Mouse (Mus musculus): ENCODE measurements around the gene Capn13.
"Not testable (repeated sequence)": the region's sequence is repeated elsewhere in the genome, so short reads cannot be mapped to it uniquely, and the experiment has no call there.

Gene Capn13

GRCm38 (mm10) chr17:73342673-73343072 lies 58.0 kb downstream of the Capn13 start:
- no peak for DNase-seq

GRCm38 (mm10) chr17:73329071-73329470 lies 71.6 kb downstream of the Capn13 start:
- no peak for DNase-seq

- no peak for DNase-seq
Observed at GRCm38 (mm10) chr17:73325314-73325713, 75.4 kb downstream of the Capn13 start.

- no peak for DNase-seq
Observed at GRCm38 (mm10) chr17:73324732-73325131, 75.9 kb downstream of the Capn13 start.

GRCm38 (mm10) chr17:73323981-73324380 lies 76.7 kb downstream of the Capn13 start:
- no peak for DNase-seq

- DNase-seq = no peak
Observed at GRCm38 (mm10) chr17:73314786-73315185, 85.9 kb downstream of the Capn13 start.

GRCm38 (mm10) chr17:73311491-73311890 lies 89.2 kb downstream of the Capn13 start:
- DNase-seq = no peak

GRCm38 (mm10) chr17:73308691-73309090 lies 92.0 kb downstream of the Capn13 start:
- no peak for DNase-seq

GRCm38 (mm10) chr17:73306626-73307025 lies 94.0 kb downstream of the Capn13 start:
- no peak for DNase-seq

GRCm38 (mm10) chr17:73305622-73306021 lies 95.0 kb downstream of the Capn13 start:
- DNase-seq = peak; percentile 33

- DNase-seq = no peak
Observed at GRCm38 (mm10) chr17:73304086-73304812, 96.4 kb downstream of the Capn13 start.

GRCm38 (mm10) chr17:73303676-73304075 lies 97.0 kb downstream of the Capn13 start:
- no peak for DNase-seq

GRCm38 (mm10) chr17:73303217-73303616 lies 97.4 kb downstream of the Capn13 start:
- DNase-seq = peak; percentile 77

- peak; percentile 84 for DNase-seq
Observed at GRCm38 (mm10) chr17:73302104-73302503, 98.6 kb downstream of the Capn13 start.

- peak; percentile 78 for DNase-seq
Observed at GRCm38 (mm10) chr17:73301258-73302050, 99.2 kb downstream of the Capn13 start.

- DNase-seq = no peak
Observed at GRCm38 (mm10) chr17:73300147-73300880, 100.4 kb downstream of the Capn13 start.

- DNase-seq = no peak
Observed at GRCm38 (mm10) chr17:73298981-73299380, 101.7 kb downstream of the Capn13 start.

- DNase-seq = peak; percentile 31
Observed at GRCm38 (mm10) chr17:73296855-73297254, 103.8 kb downstream of the Capn13 start.

GRCm38 (mm10) chr17:73293237-73293636 lies 107.4 kb downstream of the Capn13 start:
- DNase-seq = no peak

- peak; percentile 13 for DNase-seq
Observed at GRCm38 (mm10) chr17:73284301-73284700, 116.4 kb downstream of the Capn13 start.

GRCm38 (mm10) chr17:73282702-73283101 lies 118.0 kb downstream of the Capn13 start:
- not testable (repeated sequence) for DNase-seq

- DNase-seq = no peak
Observed at GRCm38 (mm10) chr17:73277770-73278169, 122.9 kb downstream of the Capn13 start.

- no peak for DNase-seq
Observed at GRCm38 (mm10) chr17:73275066-73275465, 125.6 kb downstream of the Capn13 start.

All from kidney, adult 9 months (tissue).